ENCODE assay signal across 8 mouse cellular contexts in genomic region chr11:78114676-78115366, GRCm38 (mm10). TPM values are rescaled to one million over a fixed set of nuclear protein-coding genes. Genes with fewer than 3 reads are reported as not detected.
A peak's percentile ranks its signal among the peaks of the same experiment; 100 is the strongest.
DNase-seq lines count a peak whose midpoint lies in the region; ATAC-seq and TF ChIP-seq lines count a peak whose summit lies in the region.

No protein-coding gene starts in this region.

- WGBS in heart, embryonic 13.5 days: 12% methylated on average over 19 of the region's 19 CpGs
- WGBS in hindbrain, embryonic 11.5 days: 11% methylated on average over 19 of the region's 19 CpGs
- 12% methylated on average over 19 of the region's 19 CpGs for WGBS in midbrain, embryonic 12.5 days

- no peaks in the 10 kb centered on the region for H3K36me3 ChIP-seq in heart, embryonic 13.5 days
- no peaks in the 10 kb centered on the region for H3K36me3 ChIP-seq in ES-E14 (ENCODE audit: control insufficient read depth, insufficient read depth, low read length, poor library complexity, severe bottlenecking)
- no peaks in the 10 kb centered on the region for H3K36me3 ChIP-seq in hindbrain, embryonic 11.5 days (ENCODE audit: control insufficient read depth, insufficient read depth, low read length)
- H3K36me3 ChIP-seq in midbrain, embryonic 12.5 days: no peaks in the 10 kb centered on the region

- peak overlapping the region; percentile 91 for H3K9ac ChIP-seq in heart, embryonic 13.5 days
- peak overlapping the region; percentile 72 for H3K9ac ChIP-seq in ES-E14 (ENCODE audit: insufficient read depth, low read depth, low read length, poor library complexity, severe bottlenecking)
- peak overlapping the region; percentile 78 for H3K9ac ChIP-seq in hindbrain, embryonic 11.5 days (ENCODE audit: low read depth, low read length)
- H3K9ac ChIP-seq in midbrain, embryonic 12.5 days (replicated peaks): peak overlapping the region; percentile 81

- intact Hi-C loops in left cerebral cortex, postnatal 14 days (cut with DNase I): no loop called here

- H3K27ac ChIP-seq in heart, embryonic 13.5 days (replicated peaks): peak overlapping the region; percentile 84
- H3K27ac ChIP-seq in ES-E14 (ENCODE audit: insufficient read depth, low read depth, low read length, poor library complexity, severe bottlenecking): no peak overlapping the region; the same call in 1 of the 2 replicates
- H3K27ac ChIP-seq in hindbrain, embryonic 11.5 days (ENCODE audit: low read depth, low read length): peak overlapping the region; percentile 87
- H3K27ac ChIP-seq in midbrain, embryonic 12.5 days (replicated peaks): peak overlapping the region; percentile 86

- H3K27me3 ChIP-seq in heart, embryonic 13.5 days (replicated peaks): no peaks in the 10 kb centered on the region
- no peaks in the 10 kb centered on the region for H3K27me3 ChIP-seq in hindbrain, embryonic 11.5 days (ENCODE audit: control insufficient read depth, insufficient read depth, low read length)
- no peaks in the 10 kb centered on the region for H3K27me3 ChIP-seq in midbrain, embryonic 12.5 days

- peak overlapping the region; percentile 71 for H3K4me2 ChIP-seq in heart, embryonic 13.5 days
- peak overlapping the region; percentile 56 for H3K4me2 ChIP-seq in hindbrain, embryonic 11.5 days (replicated peaks; ENCODE audit: low read depth, low read length)
- peak overlapping the region; percentile 62 for H3K4me2 ChIP-seq in midbrain, embryonic 12.5 days (replicated peaks)

- DNase-seq in heart, adult 8-10 months (ENCODE audit: low spot score): no peak
- no peak for DNase-seq in ES-E14 (ENCODE audit: low read depth, low spot score)
- DNase-seq in hindbrain, embryonic 11.5 days (ENCODE audit: low spot score): peak; percentile 49
- DNase-seq in frontal cortex, postnatal 14 days (ENCODE audit: low spot score in 2 of 2): no peak
- DNase-seq in left cerebral cortex, postnatal 14 days (ENCODE audit: low spot score in 2 of 2): no peak
- DNase-seq in kidney, postnatal 36 days: no peak

- H3K9me3 ChIP-seq in heart, embryonic 13.5 days: no peaks in the 10 kb centered on the region
- no peaks in the 10 kb centered on the region for H3K9me3 ChIP-seq in ES-E14 (ENCODE audit: control insufficient read depth, insufficient read depth, low read depth, low read length)
- H3K9me3 ChIP-seq in hindbrain, embryonic 11.5 days (ENCODE audit: control insufficient read depth, low read length): no peaks in the 10 kb centered on the region
- no peaks in the 10 kb centered on the region for H3K9me3 ChIP-seq in midbrain, embryonic 12.5 days

- in situ Hi-C loops in ES-E14 (cut with MboI; ENCODE audit: low sequenced_read_pairs in 2 of 2, unreplicated experiment in 2 of 2): no loop called here

- peaks cover 64% of the 10 kb centered on the region for H3K4me1 ChIP-seq in heart, embryonic 13.5 days
- peaks cover 0 to 3% of the 10 kb centered on the region in 2 experiments; a peak in 2 of 4 replicates for H3K4me1 ChIP-seq in ES-E14 (ENCODE audit: control insufficient read depth in 2 of 2, insufficient read depth in 2 of 2, low read length in 2 of 2, poor library complexity in 1 of 2)
- H3K4me1 ChIP-seq in hindbrain, embryonic 11.5 days (replicated peaks; ENCODE audit: control insufficient read depth, insufficient read depth, low read length): no peaks in the 10 kb centered on the region
- H3K4me1 ChIP-seq in midbrain, embryonic 12.5 days: peaks cover 30% of the 10 kb centered on the region

- peak overlapping the region; percentile 81 for H3K4me3 ChIP-seq in heart, embryonic 13.5 days
- H3K4me3 ChIP-seq in ES-E14 (ENCODE audit: insufficient read depth in 1 of 2, low read depth in 1 of 2, low read length in 2 of 2, poor library complexity in 1 of 2, severe bottlenecking in 1 of 2): peak overlapping the region; percentile 70 to 73
- peak overlapping the region; percentile 61 for H3K4me3 ChIP-seq in hindbrain, embryonic 11.5 days (ENCODE audit: low read depth, low read length)
- peak overlapping the region; percentile 65 for H3K4me3 ChIP-seq in midbrain, embryonic 12.5 days

- ATAC-seq in heart, embryonic 13.5 days (ENCODE audit: extremely low read depth, insufficient number of reproducible peaks, low FRiP score, low TSS enrichment): no peak
- ATAC-seq in hindbrain, embryonic 11.5 days (ENCODE audit: low FRiP score): no peak; the same call in 1 of the 2 replicates
- no peak for ATAC-seq in midbrain, embryonic 12.5 days (ENCODE audit: low FRiP score, low read depth)

TF ChIP-seq in ES-E14, 5 proteins besides CTCF, POLR2A, EP300 and RAD21:
- no peak for TF ChIP-seq HCFC1 (IDR thresholded peaks at IDR 0.05; ENCODE audit: borderline replicate concordance, insufficient read depth, low read length)
- no peak for TF ChIP-seq ZC3H11A (IDR thresholded peaks at IDR 0.05; ENCODE audit: borderline replicate concordance, low read depth, low read length)
- TF ChIP-seq ZNF384 (IDR thresholded peaks at IDR 0.05; ENCODE audit: low read depth, low read length): no peak
- no peak for TF ChIP-seq MAFK (IDR thresholded peaks at IDR 0.05; ENCODE audit: insufficient read depth, low read depth, low read length)
- no peak for TF ChIP-seq CHD2 (IDR thresholded peaks at IDR 0.05; ENCODE audit: low read depth, low read length)

RNA-seq across cellular contexts. Expression of gene Fam222b, which starts 20.4 kb away (rescaled TPM):
- 16.5 and 17.7 TPM in 2 replicates for polyA plus RNA-seq in heart, embryonic 13.5 days (2015; fragmentation: Nextera tagmentation; extraction: Ambion mirVana)
- 10 to 100 TPM; 10.1 to 14.1 (median 12.5) TPM for total RNA-seq in heart, adult 8-10 months (2022)
- 8.9 and 11.7 TPM in 2 replicates for total RNA-seq in ES-E14 (2012; rRNA removed)
- polyA plus RNA-seq in hindbrain, embryonic 11.5 days (2014; fragmentation: Nextera tagmentation; extraction: Ambion mirVana): 24.3 and 24.4 TPM in 2 replicates
- polyA plus RNA-seq in midbrain, embryonic 12.5 days (2016; fragmentation: Nextera tagmentation; extraction: Ambion mirVana): 24.9 and 27.4 TPM in 2 replicates
- 10 to 100 TPM; 28.8 to 29.9 TPM for total RNA-seq in left cerebral cortex, postnatal 14 days (2021)

RNA-seq across cellular contexts. Expression of gene Eral1, which starts 34.6 kb away (rescaled TPM):
- 23.6 and 24.3 TPM in 2 replicates for polyA plus RNA-seq in heart, embryonic 13.5 days (2015; fragmentation: Nextera tagmentation; extraction: Ambion mirVana)
- total RNA-seq in heart, adult 8-10 months (2022): 10 to 100 TPM; 25.9 to 31.5 (median 28.5) TPM
- total RNA-seq in ES-E14 (2012; rRNA removed): 29.6 and 33.5 TPM in 2 replicates
- polyA plus RNA-seq in hindbrain, embryonic 11.5 days (2014; fragmentation: Nextera tagmentation; extraction: Ambion mirVana): 31.9 and 37.2 TPM in 2 replicates
- 33.4 and 33.6 TPM in 2 replicates for polyA plus RNA-seq in midbrain, embryonic 12.5 days (2016; fragmentation: Nextera tagmentation; extraction: Ambion mirVana)
- 10 to 100 TPM; 18.9 to 19.5 TPM for total RNA-seq in left cerebral cortex, postnatal 14 days (2021)

RNA-seq across cellular contexts. Expression of gene Traf4, which starts 50.6 kb away (rescaled TPM):
- polyA plus RNA-seq in heart, embryonic 13.5 days (2015; fragmentation: Nextera tagmentation; extraction: Ambion mirVana): 41.2 and 43.0 TPM in 2 replicates
- total RNA-seq in heart, adult 8-10 months (2022): 1 to 10 TPM; 3.4 to 4.3 (median 3.7) TPM
- 74.4 and 78.2 TPM in 2 replicates for total RNA-seq in ES-E14 (2012; rRNA removed)
- polyA plus RNA-seq in hindbrain, embryonic 11.5 days (2014; fragmentation: Nextera tagmentation; extraction: Ambion mirVana): 73.6 and 92.0 TPM in 2 replicates
- 126 and 138 TPM in 2 replicates for polyA plus RNA-seq in midbrain, embryonic 12.5 days (2016; fragmentation: Nextera tagmentation; extraction: Ambion mirVana)
- 10 to 100 TPM; 20.7 to 23.3 TPM for total RNA-seq in left cerebral cortex, postnatal 14 days (2021)

Comparison
In these comparisons a context has a peak if more than half of its experiments do, and no peak if none do; other contexts are left out.
1. RNA of gene Traf4, which starts 50.6 kb away (total RNA-seq): 74.4 to 78.2 TPM in ES-E14 and 20.7 to 23.3 TPM in left cerebral cortex, postnatal 14 days; 3.4 to 4.3 TPM in heart, adult 8-10 months; every median in the first group is over 4 times any median in the second.
2. Peak in every context shown above with its lines, with median percentiles within 50 percentile points of each other: H3K4me2 ChIP-seq, H3K4me3 ChIP-seq and H3K9ac ChIP-seq.